Mouse (Mus musculus) embryonic facial prominence, embryonic 14.5 days (tissue): ENCODE measurements around the gene Gnat2. TPM values are rescaled to one million over a fixed set of nuclear protein-coding genes. Genes with fewer than 3 reads are reported as not detected.

Experiments
- ATAC-seq: fragments of 200-750 bp; cut with Nextera tagmentation; 2 replicates; pipeline ENCODE4 v1.8.0; 2017; ENCODE audit warnings: low read depth, moderate number of reproducible peaks, moderate TSS enrichment
- DNase-seq: peaks from one replicate; pipeline ENCODE4 v3.0.0-alpha.2; 2015; ENCODE audit warnings: low spot score
- H3K27ac ChIP-seq: fragments of 300-500 bp; sonication (generic); replicated peaks from 2 replicates; pipeline ENCODE4 v1.5.1; 2014; ENCODE audit warnings: low read depth, mild to moderate bottlenecking, low read length, moderate library complexity
- H3K27me3 ChIP-seq: fragments of 300-500 bp; sonication (generic); replicated peaks from 2 replicates; pipeline ENCODE4 v1.6.1; 2014; ENCODE audit warnings: low read length; ENCODE audit not compliant: control insufficient read depth, insufficient read depth
- H3K36me3 ChIP-seq: fragments of 300-500 bp; sonication (generic); 2 replicates; pipeline ENCODE4 v1.6.1; 2014; ENCODE audit warnings: low read length, mixed read lengths; ENCODE audit not compliant: control insufficient read depth, insufficient read depth
- H3K4me1 ChIP-seq: fragments of 300-500 bp; sonication (generic); 2 replicates; pipeline ENCODE4 v1.6.1; 2014; ENCODE audit warnings: antibody characterized with exemption, low read length; ENCODE audit not compliant: control insufficient read depth, insufficient read depth
- H3K4me2 ChIP-seq: fragments of 300-500 bp; sonication (generic); 2 replicates; pipeline ENCODE4 v1.6.1; 2014; ENCODE audit warnings: low read depth, mild to moderate bottlenecking, low read length, moderate library complexity, mixed read lengths
- H3K4me3 ChIP-seq: fragments of 300-500 bp; sonication (generic); 2 replicates; pipeline ENCODE4 v1.5.1; 2014; ENCODE audit warnings: low read depth, mild to moderate bottlenecking, low read length
- H3K9ac ChIP-seq: fragments of 300-500 bp; sonication (generic); 2 replicates; pipeline ENCODE4 v1.6.1; 2014; ENCODE audit warnings: low read depth, mild to moderate bottlenecking, low read length, moderate library complexity, mixed read lengths
- H3K9me3 ChIP-seq: fragments of 300-500 bp; sonication (generic); 2 replicates; pipeline ENCODE4 v1.6.1; 2016; ENCODE audit warnings: low read length; ENCODE audit not compliant: control insufficient read depth
- WGBS: fragments of 180-500 bp; shearing (Covaris S2); extraction: QIAGEN DNeasy Blood & Tissue Kit; methylation state at CpG from one replicate; pipeline ENCODE4 v1.1.7; 2014; 5-methylcytosine and 5-hydroxymethylcytosine counted together
- polyA plus RNA-seq: library from polyadenylated mRNA; unstranded; fragments of >200 nt; fragmentation: Nextera tagmentation; extraction: Ambion mirVana; gene quantifications from 2 replicates; pipeline ENCODE4 v1.2.1, GENCODE M21; 2014

The Gnat2 gene
- polyA plus RNA-seq, 1 experiment from 2014 or later = 0.53 TPM

GRCm38 (mm10) chr3:108147386-108148235, 55.0 kb downstream of the Gnat2 start:
- H3K4me2 ChIP-seq = no peak overlapping the region

More at GRCm38 (mm10) chr3:108147386-108148235, 55.0 kb downstream of the Gnat2 start:
- H3K27ac ChIP-seq = no peak overlapping the region
- ATAC-seq = peak; percentile 28; the same call in 1 of the 2 replicates
- H3K36me3 ChIP-seq = no peaks in the 10 kb centered on the region
- H3K9me3 ChIP-seq = no peaks in the 10 kb centered on the region
- peaks cover 11% of the 10 kb centered on the region; the same call in 1 of the 2 replicates for H3K4me1 ChIP-seq
- 70% methylated on average over 11 of the region's 11 CpGs for WGBS
- peak; percentile 91 for DNase-seq
- H3K9ac ChIP-seq = no peak overlapping the region
- no peak overlapping the region for H3K4me3 ChIP-seq
- no peaks in the 10 kb centered on the region for H3K27me3 ChIP-seq

Other genes with a start within 250 kb of the Gnat2 start
- not detected in 2 replicates for gene Eps8l3, start 215.6 kb upstream of the Gnat2 start, polyA plus RNA-seq
- 226 and 261 TPM in 2 replicates for gene Gstm5, start 197.0 kb upstream of the Gnat2 start, polyA plus RNA-seq
- gene Gstm7, start 161.0 kb upstream of the Gnat2 start, polyA plus RNA-seq = 13.9 and 15.2 TPM in 2 replicates
- gene Gstm6, start 149.0 kb upstream of the Gnat2 start, polyA plus RNA-seq = 7.5 and 7.7 TPM in 2 replicates
- 0.17 TPM in 1 of 2 replicates, not detected in the other for gene Gstm3, start 123.5 kb upstream of the Gnat2 start, polyA plus RNA-seq
- gene Gstm2, start 106.3 kb upstream of the Gnat2 start, polyA plus RNA-seq = 60.5 and 64.7 TPM in 2 replicates
- gene Gstm1, start 74.8 kb upstream of the Gnat2 start, polyA plus RNA-seq = 223 and 225 TPM in 2 replicates
- gene Gstm4, start 47.9 kb upstream of the Gnat2 start, polyA plus RNA-seq = 14.1 and 14.2 TPM in 2 replicates
- gene Ampd2, start 6.1 kb upstream of the Gnat2 start, polyA plus RNA-seq = 31.6 and 33.8 TPM in 2 replicates
- gene Gnai3, start 53.4 kb downstream of the Gnat2 start, polyA plus RNA-seq = 157 and 172 TPM in 2 replicates
- gene Gpr61, start 62.1 kb downstream of the Gnat2 start, polyA plus RNA-seq = 0.42 and 0.45 TPM in 2 replicates
- 5.1 and 5.3 TPM in 2 replicates for gene Amigo1, start 93.5 kb downstream of the Gnat2 start, polyA plus RNA-seq
- 1.9 and 2.7 TPM in 2 replicates for gene Cyb561d1, start 108.4 kb downstream of the Gnat2 start, polyA plus RNA-seq
- gene Atxn7l2, start 118.1 kb downstream of the Gnat2 start, polyA plus RNA-seq = 15.6 and 20.2 TPM in 2 replicates
- gene Sypl2, start 133.9 kb downstream of the Gnat2 start, polyA plus RNA-seq = 6.8 and 11.4 TPM in 2 replicates
- 303 and 324 TPM in 2 replicates for gene Psma5, start 164.1 kb downstream of the Gnat2 start, polyA plus RNA-seq
- 16.5 and 18.0 TPM in 2 replicates for gene Sort1, start 191.3 kb downstream of the Gnat2 start, polyA plus RNA-seq